Comparison of ENCODE assay signal across 28 mouse cellular contexts in genomic region chr8:118749191-118749590, GRCm38 (mm10).
DNase-seq lines count a peak whose midpoint lies in the region; ATAC-seq and TF ChIP-seq lines count a peak whose summit lies in the region.
"Had no signal": no experiment of that assay in that cellular context is flagged by ENCODE, and none has a peak within 500 bp of the region (broad histone marks: within the 10 kb centered on the region; RNA-seq: fewer than 3 reads in every experiment).

No protein-coding gene starts in this region.

- H3K27me3 ChIP-seq in hindbrain, postnatal 0 days (ENCODE audit: insufficient read depth, low read length) = no peaks in the 10 kb centered on the region
- no peaks in the 10 kb centered on the region for H3K27me3 ChIP-seq in hindbrain, embryonic 13.5 days
- H3K27me3 ChIP-seq in midbrain, postnatal 0 days (ENCODE audit: insufficient read depth, low read length) = no peaks in the 10 kb centered on the region
- H3K27me3 ChIP-seq in midbrain, embryonic 13.5 days = no peaks in the 10 kb centered on the region
- H3K27me3 ChIP-seq in midbrain, embryonic 11.5 days (ENCODE audit: control insufficient read depth, insufficient read depth, low read length) = no peaks in the 10 kb centered on the region
- no peaks in the 10 kb centered on the region for H3K27me3 ChIP-seq in liver, embryonic 11.5 days (replicated peaks; ENCODE audit: control insufficient read depth, insufficient read depth, low read length)
- H3K27me3 ChIP-seq: CH12.LX; embryonic facial prominence, embryonic 12.5 days; heart, embryonic 13.5 days; hindbrain, embryonic 12.5 days; midbrain, embryonic 12.5 days; neural tube, embryonic 12.5 days; Patski had no signal

- no peaks in the 10 kb centered on the region for H3K36me3 ChIP-seq in hindbrain, postnatal 0 days (ENCODE audit: insufficient read depth, low read length)
- no peaks in the 10 kb centered on the region for H3K36me3 ChIP-seq in hindbrain, embryonic 13.5 days
- no peaks in the 10 kb centered on the region for H3K36me3 ChIP-seq in midbrain, postnatal 0 days (ENCODE audit: insufficient read depth, low read length)
- no peaks in the 10 kb centered on the region for H3K36me3 ChIP-seq in midbrain, embryonic 13.5 days
- H3K36me3 ChIP-seq in midbrain, embryonic 11.5 days (ENCODE audit: control insufficient read depth, insufficient read depth, low read length) = no peaks in the 10 kb centered on the region
- H3K36me3 ChIP-seq in liver, embryonic 11.5 days (ENCODE audit: control insufficient read depth, insufficient read depth, low read length) = no peaks in the 10 kb centered on the region
- H3K36me3 ChIP-seq: embryonic facial prominence, embryonic 12.5 days; G1E; heart, embryonic 13.5 days; hindbrain, embryonic 12.5 days; limb, embryonic 10.5 days; midbrain, embryonic 12.5 days; neural tube, embryonic 12.5 days had no signal

- no peak overlapping the region for H3K27ac ChIP-seq in hindbrain, postnatal 0 days
- H3K27ac ChIP-seq in hindbrain, embryonic 13.5 days = no peak overlapping the region
- no peak overlapping the region for H3K27ac ChIP-seq in midbrain, postnatal 0 days (ENCODE audit: low read depth, low read length)
- H3K27ac ChIP-seq in midbrain, embryonic 13.5 days = no peak overlapping the region
- H3K27ac ChIP-seq in midbrain, embryonic 11.5 days (ENCODE audit: low read depth, low read length) = no peak overlapping the region
- H3K27ac ChIP-seq in liver, embryonic 11.5 days (ENCODE audit: low read depth, low read length) = no peak overlapping the region
- H3K27ac ChIP-seq: embryonic facial prominence, embryonic 12.5 days; heart, embryonic 13.5 days; hindbrain, embryonic 12.5 days; left cerebral cortex, adult 2 months; limb, embryonic 10.5 days; macrophage; midbrain, embryonic 12.5 days; neural tube, embryonic 12.5 days had no signal

- no peak overlapping the region for H3K9ac ChIP-seq in hindbrain, postnatal 0 days (replicated peaks; ENCODE audit: low read length)
- H3K9ac ChIP-seq in hindbrain, embryonic 13.5 days = no peak overlapping the region
- H3K9ac ChIP-seq in midbrain, postnatal 0 days (replicated peaks; ENCODE audit: low read length, poor library complexity, severe bottlenecking) = no peak overlapping the region
- H3K9ac ChIP-seq in midbrain, embryonic 13.5 days (replicated peaks) = no peak overlapping the region
- H3K9ac ChIP-seq in midbrain, embryonic 11.5 days (ENCODE audit: low read length) = no peak overlapping the region
- no peak overlapping the region for H3K9ac ChIP-seq in liver, embryonic 11.5 days (ENCODE audit: low read depth, low read length)
- H3K9ac ChIP-seq: embryonic facial prominence, embryonic 12.5 days; heart, embryonic 13.5 days; hindbrain, embryonic 12.5 days; midbrain, embryonic 12.5 days; neural tube, embryonic 12.5 days had no signal

- H3K4me1 ChIP-seq in hindbrain, postnatal 0 days (ENCODE audit: insufficient read depth, low read length) = no peaks in the 10 kb centered on the region
- H3K4me1 ChIP-seq in hindbrain, embryonic 13.5 days (replicated peaks) = peaks cover 11% of the 10 kb centered on the region; the same call in 1 of the 2 replicates
- H3K4me1 ChIP-seq in midbrain, postnatal 0 days (ENCODE audit: insufficient read depth, low read length) = no peaks in the 10 kb centered on the region
- H3K4me1 ChIP-seq in midbrain, embryonic 13.5 days (replicated peaks) = 0 out of 2 replicates have a peak, but pooled peaks cover 4% of the 10 kb centered on the region
- H3K4me1 ChIP-seq in midbrain, embryonic 11.5 days (ENCODE audit: control insufficient read depth, insufficient read depth, low read length) = no peaks in the 10 kb centered on the region
- H3K4me1 ChIP-seq in liver, embryonic 11.5 days (replicated peaks; ENCODE audit: control insufficient read depth, insufficient read depth, low read length) = no peaks in the 10 kb centered on the region
- H3K4me1 ChIP-seq: embryonic facial prominence, embryonic 12.5 days; heart, embryonic 13.5 days; limb, embryonic 10.5 days; midbrain, embryonic 12.5 days had no signal

- no peak overlapping the region for H3K4me2 ChIP-seq in hindbrain, postnatal 0 days (ENCODE audit: low read depth, low read length)
- H3K4me2 ChIP-seq in hindbrain, embryonic 13.5 days = no peak overlapping the region
- no peak overlapping the region for H3K4me2 ChIP-seq in midbrain, postnatal 0 days (ENCODE audit: low read depth, low read length, poor library complexity, severe bottlenecking)
- no peak overlapping the region for H3K4me2 ChIP-seq in midbrain, embryonic 13.5 days (replicated peaks)
- no peak overlapping the region for H3K4me2 ChIP-seq in midbrain, embryonic 11.5 days
- H3K4me2 ChIP-seq in liver, embryonic 11.5 days = no peak overlapping the region
- H3K4me2 ChIP-seq: embryonic facial prominence, embryonic 12.5 days; heart, embryonic 13.5 days; hindbrain, embryonic 12.5 days; midbrain, embryonic 12.5 days; neural tube, embryonic 12.5 days had no signal

- no peak for TF ChIP-seq CTCF in hindbrain, postnatal 0 days (IDR thresholded peaks at IDR 0.05; ENCODE audit: low read depth)
- TF ChIP-seq CTCF in midbrain, postnatal 0 days (IDR thresholded peaks at IDR 0.05) = no peak

- H3K4me3 ChIP-seq in hindbrain, postnatal 0 days (ENCODE audit: low read length) = no peak overlapping the region
- H3K4me3 ChIP-seq in hindbrain, embryonic 13.5 days = no peak overlapping the region
- H3K4me3 ChIP-seq in midbrain, postnatal 0 days (ENCODE audit: low read depth, low read length) = no peak overlapping the region
- H3K4me3 ChIP-seq in midbrain, embryonic 13.5 days (replicated peaks) = no peak overlapping the region
- H3K4me3 ChIP-seq in midbrain, embryonic 11.5 days (ENCODE audit: low read depth, low read length) = no peak overlapping the region
- H3K4me3 ChIP-seq in liver, embryonic 11.5 days (ENCODE audit: low read depth, low read length) = no peak overlapping the region
- H3K4me3 ChIP-seq: embryonic facial prominence, embryonic 12.5 days; heart, embryonic 13.5 days; hindbrain, embryonic 12.5 days; left cerebral cortex, adult 2 months; limb, embryonic 10.5 days; midbrain, embryonic 12.5 days; neural tube, embryonic 12.5 days had no signal

- no peaks in the 10 kb centered on the region for H3K9me3 ChIP-seq in hindbrain, postnatal 0 days (ENCODE audit: low read length)
- H3K9me3 ChIP-seq in hindbrain, embryonic 13.5 days = no peaks in the 10 kb centered on the region
- H3K9me3 ChIP-seq in midbrain, postnatal 0 days (ENCODE audit: low read length) = no peaks in the 10 kb centered on the region
- no peaks in the 10 kb centered on the region for H3K9me3 ChIP-seq in midbrain, embryonic 13.5 days
- no peaks in the 10 kb centered on the region for H3K9me3 ChIP-seq in midbrain, embryonic 11.5 days (ENCODE audit: control insufficient read depth, low read length)
- H3K9me3 ChIP-seq in liver, embryonic 11.5 days (ENCODE audit: control insufficient read depth, low read length) = no peaks in the 10 kb centered on the region
- H3K9me3 ChIP-seq: embryonic facial prominence, embryonic 12.5 days; heart, embryonic 13.5 days; hindbrain, embryonic 12.5 days; limb, embryonic 10.5 days; midbrain, embryonic 12.5 days; neural tube, embryonic 12.5 days had no signal

- WGBS in hindbrain, postnatal 0 days = 76% methylated on average over 3 of the region's 3 CpGs
- WGBS in hindbrain, embryonic 13.5 days = 93% methylated on average over 3 of the region's 3 CpGs
- WGBS in midbrain, postnatal 0 days = 84% methylated on average over 3 of the region's 3 CpGs
- WGBS in midbrain, embryonic 13.5 days = 96% methylated on average over 3 of the region's 3 CpGs
- WGBS in midbrain, embryonic 11.5 days = 94% methylated on average over 3 of the region's 3 CpGs
- WGBS in liver, embryonic 11.5 days = 97% methylated on average over 3 of the region's 3 CpGs

- DNase-seq in hindbrain, postnatal 0 days (ENCODE audit: low spot score) = peak; percentile 42
- DNase-seq in midbrain, postnatal 0 days (ENCODE audit: low spot score) = peak; percentile 35
- DNase-seq in cerebellum, adult 8-10 months = peak; percentile 61
- peak; percentile 81 to 83 for DNase-seq in cerebellum, postnatal 36 days
- DNase-seq in midbrain, embryonic 11.5 days (ENCODE audit: low spot score, missing footprints) = no peak
- DNase-seq in liver, embryonic 11.5 days (ENCODE audit: low spot score) = no peak
- DNase-seq: B cell, adult 2 months; kidney, adult 9 months; kidney, postnatal 4 days; liver; retina, postnatal 1 day; right cerebral cortex, postnatal 25 days; spleen, adult 18-20 months had no signal

- no peak for ATAC-seq in hindbrain, postnatal 0 days
- no peak for ATAC-seq in hindbrain, embryonic 13.5 days (ENCODE audit: low FRiP score)
- no peak for ATAC-seq in midbrain, postnatal 0 days (ENCODE audit: low FRiP score)
- no peak for ATAC-seq in midbrain, embryonic 13.5 days
- ATAC-seq in midbrain, embryonic 11.5 days (ENCODE audit: low FRiP score) = no peak
- ATAC-seq in liver, embryonic 11.5 days (replicated peaks; ENCODE audit: low FRiP score) = no peak
- ATAC-seq: inflammation-experienced regulatory T-cells, adult 6 months; lung, postnatal 0 days; Patski had no signal

Comparison
In these comparisons a context has a peak if more than half of its experiments do, and no peak if none do; other contexts are left out.
1. DNase-seq: peak in hindbrain, postnatal 0 days (single experiment), midbrain, postnatal 0 days (single experiment), cerebellum, adult 8-10 months (single experiment) and cerebellum, postnatal 36 days (2 of 2); none in midbrain, embryonic 11.5 days (single experiment) and liver, embryonic 11.5 days (single experiment).